Mouse (Mus musculus) gastrocnemius, postnatal 10 days (tissue): ENCODE measurements at regions not wholly inside any gene's neighbourhood (a gene's known extent, or its start where the extent isn't known, plus 50 kb on each side); places are given as distances from the start of the nearest gene placed in this dataset.
"Not testable (repeated sequence)": the region's sequence is repeated elsewhere in the genome, so short reads cannot be mapped to it uniquely, and the experiment has no call there.

Experiments
- DNase-seq: peaks from one replicate; pipeline ENCODE4 v3.0.0; 2021; ENCODE audit warnings: mixed read lengths

DNA sequence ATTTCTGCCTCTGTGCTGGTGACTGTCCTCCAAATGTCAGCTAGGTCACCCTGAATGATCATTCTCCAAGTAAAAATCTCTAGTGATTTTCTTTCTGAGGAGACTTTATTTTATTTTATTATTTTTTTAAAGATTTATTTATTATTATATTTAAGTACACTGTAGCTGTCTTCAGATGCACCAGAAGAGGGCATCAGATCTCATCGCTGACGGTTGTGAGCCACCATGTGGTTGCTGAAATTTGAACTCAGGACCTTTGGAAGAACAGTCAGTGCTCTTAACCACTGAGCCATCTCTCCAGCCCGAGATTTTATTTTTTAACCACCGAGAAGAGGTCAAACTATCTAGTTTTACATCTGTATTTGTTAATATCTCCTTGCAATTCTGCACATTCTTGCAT, 50.5 kb upstream of the Slc44a3 start:
- DNase-seq = not testable (repeated sequence)
